Mouse (Mus musculus): ENCODE data around the gene Oaz1.

DNA sequence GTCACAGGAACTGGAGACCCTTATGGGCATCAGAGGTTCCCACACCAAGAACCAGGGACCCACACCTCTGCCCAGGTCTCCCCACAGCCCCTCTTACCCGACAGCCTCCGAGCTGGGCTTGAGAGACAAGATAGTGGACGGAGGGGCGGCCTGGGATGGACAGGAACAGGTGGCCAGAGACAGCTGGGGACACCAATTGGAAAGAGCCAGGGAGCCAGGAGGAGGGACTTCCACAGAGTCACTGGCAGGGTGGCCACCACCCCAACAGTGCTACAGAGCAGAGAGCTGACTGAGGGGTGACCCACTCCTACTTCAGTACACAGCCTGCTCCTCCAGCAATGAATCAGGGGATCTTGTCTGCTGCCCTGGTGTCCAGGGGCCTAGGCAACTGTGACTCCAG lies 13.1 kb upstream of the Oaz1 start, which contains the start of gene Jsrp1:
- no peak for TF ChIP-seq CTCF (conservative IDR thresholded peaks at IDR 0.05; ENCODE audit: insufficient read depth, insufficient read length, low read depth, low read length)
- TF ChIP-seq POLR2A (IDR thresholded peaks at IDR 0.05; ENCODE audit: low read depth, low read length), result no peak
